Mouse (Mus musculus): ENCODE measurements around the gene Sept14. TPM values are rescaled to one million over a fixed set of nuclear protein-coding genes. Genes with fewer than 3 reads are reported as not detected.

Gene Sept14
- polyA plus RNA-seq, 1 experiment from 2014 or later = not detected

- H3K27ac ChIP-seq (replicated peaks in 1 of 2; ENCODE audit: control insufficient read depth in 1 of 2, insufficient read depth in 1 of 2, low read depth in 2 of 2, low read length in 2 of 2) = peak overlapping the region in 1 of 2 experiments; percentile 57; a peak in 2 of 4 replicates
- no peaks in the 10 kb centered on the region for H3K36me3 ChIP-seq (ENCODE audit: control insufficient read depth, insufficient read depth, low read length)
- ATAC-seq (ENCODE audit: insufficient number of reproducible peaks, insufficient read depth, low FRiP score, low read depth) = peak; percentile 35; the same call in 1 of the 2 replicates
- WGBS = under 1% methylated on average over 31 of the region's 31 CpGs
- peak overlapping the region; percentile 77 for H3K4me2 ChIP-seq (ENCODE audit: low read length)
- H3K4me3 ChIP-seq (ENCODE audit: control insufficient read depth in 1 of 2, insufficient read depth in 1 of 2, low read depth in 1 of 2, low read length in 2 of 2) = peak overlapping the region; percentile 80 to 85
- H3K27me3 ChIP-seq (ENCODE audit: control insufficient read depth, insufficient read depth, low read length) = no peaks in the 10 kb centered on the region
- peak overlapping the region; percentile 94 for H3K9ac ChIP-seq (ENCODE audit: low read length)
- H3K4me1 ChIP-seq (ENCODE audit: control insufficient read depth in 2 of 2, insufficient read depth in 2 of 2, low read length in 2 of 2) = no peaks in the 10 kb centered on the region
- H3K9me3 ChIP-seq (ENCODE audit: control insufficient read depth, low read length) = peaks cover 4% of the 10 kb centered on the region; the same call in 1 of the 2 replicates
Observed at GRCm38 (mm10) chr5:129669453-129670035, 38.8 kb downstream of the Sept14 start.

DNA sequence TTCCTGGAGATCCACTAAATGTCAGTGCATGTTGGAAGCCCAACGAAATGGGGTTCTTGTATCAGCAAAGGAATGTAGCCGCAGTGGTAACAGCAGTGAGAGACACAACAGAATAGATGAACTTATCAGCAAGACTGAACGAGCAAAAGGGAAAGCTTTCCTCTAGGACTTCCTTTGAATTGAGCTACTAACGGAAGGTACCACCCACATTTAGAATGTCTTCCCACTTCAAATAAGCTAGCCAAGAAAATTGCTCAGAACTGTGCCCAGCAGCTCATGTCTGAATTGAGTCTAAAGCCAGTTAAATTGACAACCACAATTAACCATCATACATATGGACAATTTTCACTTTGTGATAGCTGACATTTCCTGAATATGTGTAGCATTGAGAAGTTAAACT, 40.5 kb downstream of the Sept14 start:
- H3K9me3 ChIP-seq (ENCODE audit: control insufficient read depth, low read length) = no peaks in the 10 kb centered on the region
- no peak overlapping the region for H3K4me3 ChIP-seq (ENCODE audit: control insufficient read depth in 1 of 2, insufficient read depth in 1 of 2, low read depth in 1 of 2, low read length in 2 of 2)
- no peaks in the 10 kb centered on the region for H3K27me3 ChIP-seq (ENCODE audit: control insufficient read depth, insufficient read depth, low read length)
- no peak overlapping the region for H3K4me2 ChIP-seq (ENCODE audit: low read length)
- H3K36me3 ChIP-seq (ENCODE audit: control insufficient read depth, insufficient read depth, low read length) = no peaks in the 10 kb centered on the region
- no peak overlapping the region for H3K9ac ChIP-seq (ENCODE audit: low read length)
- 61% methylated on average over 4 of the region's 4 CpGs for WGBS
- no peak for ATAC-seq (ENCODE audit: insufficient number of reproducible peaks, insufficient read depth, low FRiP score, low read depth)
- H3K4me1 ChIP-seq (ENCODE audit: control insufficient read depth in 2 of 2, insufficient read depth in 2 of 2, low read length in 2 of 2) = no peaks in the 10 kb centered on the region
- H3K27ac ChIP-seq (replicated peaks in 1 of 2; ENCODE audit: control insufficient read depth in 1 of 2, insufficient read depth in 1 of 2, low read depth in 2 of 2, low read length in 2 of 2) = no peak overlapping the region

DNA sequence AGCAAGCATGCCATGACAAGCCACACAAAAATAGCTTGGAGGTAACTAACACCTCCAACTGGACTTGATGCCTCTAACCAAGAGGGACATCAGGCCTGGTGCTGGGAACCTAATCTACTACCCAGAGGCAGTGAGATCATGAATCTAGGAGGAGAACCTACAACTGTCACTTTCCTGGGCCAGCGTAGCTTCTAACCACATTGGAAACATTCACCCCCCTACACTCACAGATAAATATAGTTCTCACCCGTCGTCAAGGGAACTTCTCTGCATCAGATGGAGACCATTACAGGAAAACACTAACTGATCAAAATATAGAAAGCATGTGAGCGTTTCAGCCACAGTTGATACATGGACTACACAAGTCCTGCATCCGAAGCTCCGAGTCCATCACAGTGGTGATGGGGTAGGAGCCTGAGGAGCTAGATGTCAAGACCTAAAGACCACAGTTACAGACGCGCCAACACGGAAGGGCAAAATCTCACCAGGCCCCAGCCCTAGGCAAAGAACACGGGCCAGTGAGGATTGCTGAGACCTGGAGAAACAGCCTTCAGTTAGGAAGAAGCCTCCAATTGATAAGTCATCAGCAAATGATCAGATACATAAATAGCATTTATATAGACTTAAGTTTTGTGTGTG, 41.9 kb downstream of the Sept14 start:
- H3K27me3 ChIP-seq (ENCODE audit: control insufficient read depth, insufficient read depth, low read length) = no peaks in the 10 kb centered on the region
- no peak for ATAC-seq (ENCODE audit: insufficient number of reproducible peaks, insufficient read depth, low FRiP score, low read depth)
- 88% methylated on average over 10 of the region's 10 CpGs for WGBS

GRCm38 (mm10) chr5:129664090-129664489, 44.2 kb downstream of the Sept14 start:
- no peak for ATAC-seq (ENCODE audit: insufficient number of reproducible peaks, insufficient read depth, low FRiP score, low read depth)
- Histone ChIP-seq H3K4me3 (ENCODE audit: control insufficient read depth in 1 of 2, insufficient read depth in 1 of 2, low read depth in 1 of 2, low read length in 2 of 2) (no peak overlapping the region), H3K27me3 (ENCODE audit: control insufficient read depth, insufficient read depth, low read length) (no peaks in the 10 kb centered on the region), H3K9ac (ENCODE audit: low read length) (no peak overlapping the region), H3K9me3 (ENCODE audit: control insufficient read depth, low read length) (no peaks in the 10 kb centered on the region), H3K4me2 (ENCODE audit: low read length) (no peak overlapping the region), H3K4me1 (ENCODE audit: control insufficient read depth in 2 of 2, insufficient read depth in 2 of 2, low read length in 2 of 2) (no peaks in the 10 kb centered on the region), H3K36me3 (ENCODE audit: control insufficient read depth, insufficient read depth, low read length) (peaks cover 21% of the 10 kb centered on the region), H3K27ac (replicated peaks in 1 of 2; ENCODE audit: control insufficient read depth in 1 of 2, insufficient read depth in 1 of 2, low read depth in 2 of 2, low read length in 2 of 2) (no peak overlapping the region)
- WGBS = 70% methylated on average over 5 of the region's 5 CpGs

More for the DNA sequence above, 41.9 kb downstream of the Sept14 start:
- H3K4me3 ChIP-seq (ENCODE audit: control insufficient read depth in 1 of 2, insufficient read depth in 1 of 2, low read depth in 1 of 2, low read length in 2 of 2) = no peak overlapping the region
- no peaks in the 10 kb centered on the region for H3K36me3 ChIP-seq (ENCODE audit: control insufficient read depth, insufficient read depth, low read length)
- no peaks in the 10 kb centered on the region for H3K9me3 ChIP-seq (ENCODE audit: control insufficient read depth, low read length)
- no peak overlapping the region for H3K9ac ChIP-seq (ENCODE audit: low read length)
- H3K4me1 ChIP-seq (ENCODE audit: control insufficient read depth in 2 of 2, insufficient read depth in 2 of 2, low read length in 2 of 2) = no peaks in the 10 kb centered on the region
- no peak overlapping the region for H3K27ac ChIP-seq (replicated peaks in 1 of 2; ENCODE audit: control insufficient read depth in 1 of 2, insufficient read depth in 1 of 2, low read depth in 2 of 2, low read length in 2 of 2)
- no peak overlapping the region for H3K4me2 ChIP-seq (ENCODE audit: low read length)

GRCm38 (mm10) chr5:129657931-129658330, 50.4 kb downstream of the Sept14 start:
- Histone ChIP-seq H3K27ac (replicated peaks in 1 of 2; ENCODE audit: control insufficient read depth in 1 of 2, insufficient read depth in 1 of 2, low read depth in 2 of 2, low read length in 2 of 2) (no peak overlapping the region), H3K36me3 (ENCODE audit: control insufficient read depth, insufficient read depth, low read length) (peaks cover 58% of the 10 kb centered on the region), H3K9me3 (ENCODE audit: control insufficient read depth, low read length) (no peaks in the 10 kb centered on the region), H3K4me1 (ENCODE audit: control insufficient read depth in 2 of 2, insufficient read depth in 2 of 2, low read length in 2 of 2) (no peaks in the 10 kb centered on the region), H3K4me2 (ENCODE audit: low read length) (no peak overlapping the region), H3K27me3 (ENCODE audit: control insufficient read depth, insufficient read depth, low read length) (no peaks in the 10 kb centered on the region), H3K4me3 (ENCODE audit: control insufficient read depth in 1 of 2, insufficient read depth in 1 of 2, low read depth in 1 of 2, low read length in 2 of 2) (no peak overlapping the region), H3K9ac (ENCODE audit: low read length) (no peak overlapping the region)
- 92% methylated on average over 15 of the region's 15 CpGs for WGBS
- ATAC-seq (ENCODE audit: insufficient number of reproducible peaks, insufficient read depth, low FRiP score, low read depth) = no peak

DNA sequence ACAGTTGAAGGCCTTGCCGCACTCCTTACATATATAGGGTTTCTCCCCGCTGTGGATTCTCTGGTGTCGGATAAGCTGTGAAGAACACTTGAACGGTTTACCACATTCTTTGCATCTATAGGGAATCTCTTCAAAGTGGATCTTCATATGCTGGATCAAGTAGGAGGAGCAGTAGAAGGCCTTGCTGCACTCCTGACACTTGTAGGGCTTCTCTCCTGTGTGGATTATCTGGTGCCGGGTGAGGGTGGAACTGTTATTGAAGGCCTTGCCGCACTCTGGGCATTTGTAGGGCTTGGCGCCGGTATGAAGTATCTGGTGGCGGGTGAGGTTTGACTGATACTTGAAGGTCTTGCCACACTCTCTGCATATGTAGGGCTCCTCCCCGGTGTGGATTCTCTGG, 51.3 kb downstream of the Sept14 start:
- Histone ChIP-seq H3K9me3 (ENCODE audit: control insufficient read depth, low read length) (no peaks in the 10 kb centered on the region), H3K27me3 (ENCODE audit: control insufficient read depth, insufficient read depth, low read length) (no peaks in the 10 kb centered on the region), H3K4me1 (ENCODE audit: control insufficient read depth in 2 of 2, insufficient read depth in 2 of 2, low read length in 2 of 2) (no peaks in the 10 kb centered on the region), H3K36me3 (ENCODE audit: control insufficient read depth, insufficient read depth, low read length) (peaks cover 59% of the 10 kb centered on the region), H3K4me3 (ENCODE audit: control insufficient read depth in 1 of 2, insufficient read depth in 1 of 2, low read depth in 1 of 2, low read length in 2 of 2) (no peak overlapping the region), H3K27ac (replicated peaks in 1 of 2; ENCODE audit: control insufficient read depth in 1 of 2, insufficient read depth in 1 of 2, low read depth in 2 of 2, low read length in 2 of 2) (no peak overlapping the region), H3K9ac (ENCODE audit: low read length) (no peak overlapping the region), H3K4me2 (ENCODE audit: low read length) (no peak overlapping the region)
- WGBS = 91% methylated on average over 10 of the region's 10 CpGs
- no peak for ATAC-seq (ENCODE audit: insufficient number of reproducible peaks, insufficient read depth, low FRiP score, low read depth)

DNA sequence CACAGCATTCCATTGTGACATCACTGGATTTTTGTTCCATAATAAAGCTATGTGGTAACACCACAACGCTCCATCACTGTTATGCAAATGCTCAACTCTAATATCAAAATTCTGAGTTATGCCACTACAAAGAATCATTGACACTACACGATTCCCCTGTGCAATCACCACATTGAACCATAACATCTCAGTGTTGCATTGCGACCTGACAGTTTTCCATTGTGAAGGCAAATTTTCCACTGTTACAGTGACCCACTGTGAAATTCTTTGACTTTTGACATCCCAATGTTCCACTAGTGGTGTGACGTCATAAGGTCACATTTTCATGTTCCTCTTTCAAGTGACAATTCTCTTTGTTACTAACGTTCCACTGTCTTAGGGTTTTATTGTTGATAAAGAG, 57.5 kb downstream of the Sept14 start:
- 91% methylated on average over 5 of the region's 5 CpGs for WGBS
- H3K27me3 ChIP-seq (ENCODE audit: control insufficient read depth, insufficient read depth, low read length) = no peaks in the 10 kb centered on the region
- ATAC-seq (ENCODE audit: insufficient number of reproducible peaks, insufficient read depth, low FRiP score, low read depth) = no peak

More for the DNA sequence above, 57.5 kb downstream of the Sept14 start:
- no peaks in the 10 kb centered on the region for H3K4me1 ChIP-seq (ENCODE audit: control insufficient read depth in 2 of 2, insufficient read depth in 2 of 2, low read length in 2 of 2)
- peaks cover 8% of the 10 kb centered on the region for H3K36me3 ChIP-seq (ENCODE audit: control insufficient read depth, insufficient read depth, low read length)
- no peak overlapping the region for H3K4me3 ChIP-seq (ENCODE audit: control insufficient read depth in 1 of 2, insufficient read depth in 1 of 2, low read depth in 1 of 2, low read length in 2 of 2)
- H3K27ac ChIP-seq (replicated peaks in 1 of 2; ENCODE audit: control insufficient read depth in 1 of 2, insufficient read depth in 1 of 2, low read depth in 2 of 2, low read length in 2 of 2) = no peak overlapping the region
- H3K4me2 ChIP-seq (ENCODE audit: low read length) = no peak overlapping the region
- H3K9ac ChIP-seq (ENCODE audit: low read length) = no peak overlapping the region
- H3K9me3 ChIP-seq (ENCODE audit: control insufficient read depth, low read length) = no peaks in the 10 kb centered on the region

All from heart, embryonic 14.5 days (tissue).